Mouse (Mus musculus): ENCODE measurements around the gene Asl.

Asl gene

GRCm38 (mm10) chr5:130002301-130003146 lies 26.5 kb downstream of the Asl start, which contains the start of gene Gusb:
Gene Gusb (minus strand): TSS chr5:130003049.
- peak; percentile 89 for DNase-seq

GRCm38 (mm10) chr5:130001356-130001987 lies 27.6 kb downstream of the Asl start:
- DNase-seq = no peak

GRCm38 (mm10) chr5:130000735-130001134 lies 28.3 kb downstream of the Asl start:
- DNase-seq = no peak

GRCm38 (mm10) chr5:129999097-129999496 lies 29.9 kb downstream of the Asl start:
- DNase-seq = peak; percentile 77

GRCm38 (mm10) chr5:129997700-129998099 lies 31.3 kb downstream of the Asl start:
- DNase-seq = no peak

GRCm38 (mm10) chr5:129994989-129995388 lies 34.1 kb downstream of the Asl start:
- DNase-seq = no peak

- no peak for DNase-seq
Measured at GRCm38 (mm10) chr5:129993374-129993773, 35.7 kb downstream of the Asl start.

DNA sequence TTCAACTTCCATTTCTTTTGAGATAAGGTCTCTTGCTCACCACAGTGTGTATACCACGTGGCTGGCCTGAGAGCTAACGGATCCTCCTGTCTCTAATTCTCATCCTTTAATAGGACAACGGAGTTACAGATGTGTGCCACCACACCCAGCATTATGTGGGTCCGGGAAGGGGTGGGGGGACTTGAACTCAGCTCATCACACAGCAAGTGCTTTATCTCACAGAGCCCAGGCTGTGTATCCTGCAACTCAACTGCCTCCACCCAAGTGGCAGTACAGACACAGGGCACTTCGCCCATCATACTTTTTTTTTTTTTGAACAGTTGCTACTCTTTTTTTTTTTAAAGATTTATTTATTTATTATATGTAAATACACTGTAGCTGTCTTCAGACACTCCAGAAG lies 37.1 kb downstream of the Asl start:
- no peak for DNase-seq

GRCm38 (mm10) chr5:129989376-129989775 lies 39.7 kb downstream of the Asl start:
- DNase-seq = no peak

- no peak for DNase-seq
Measured at GRCm38 (mm10) chr5:129980216-129980615, 48.8 kb downstream of the Asl start.

DNA sequence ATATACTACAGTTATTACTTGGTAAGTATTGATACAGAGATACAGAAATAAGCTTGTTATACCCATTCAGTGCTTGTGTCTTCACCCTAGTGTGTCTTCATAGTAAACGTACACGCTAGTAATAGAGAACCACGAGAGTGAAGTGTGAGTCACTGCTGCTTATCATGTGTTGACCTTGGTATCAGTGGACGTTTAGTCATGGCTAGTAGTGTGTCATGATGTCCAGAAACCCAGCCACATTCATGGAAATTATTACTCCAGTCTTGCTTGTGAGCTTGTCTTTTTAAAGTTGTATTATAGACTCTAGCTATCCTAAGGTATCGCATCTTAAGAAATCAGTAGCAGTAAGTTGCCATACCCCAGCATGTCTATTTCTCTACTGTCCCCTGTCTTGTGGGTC lies 50.4 kb downstream of the Asl start:
- DNase-seq = no peak

DNA sequence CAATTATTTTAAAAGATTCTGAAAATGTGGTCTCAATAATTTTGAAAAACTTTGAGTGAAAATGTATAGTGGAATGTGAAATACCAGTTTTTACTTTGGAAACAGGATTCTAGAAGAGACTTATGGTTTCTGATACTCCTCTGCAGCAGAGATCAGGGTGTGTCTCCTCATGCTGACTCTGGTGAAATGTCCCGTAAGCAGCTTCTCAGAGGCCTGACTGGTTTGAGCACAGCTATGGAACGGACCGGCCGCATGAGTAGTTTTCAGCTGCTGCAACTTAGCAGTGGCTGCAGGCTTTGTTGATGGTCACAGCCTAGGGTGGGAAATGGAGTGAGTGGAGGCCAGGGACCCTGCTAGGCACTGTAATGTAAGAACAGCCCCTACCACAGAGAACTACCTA lies 51.3 kb downstream of the Asl start:
- no peak for DNase-seq

- DNase-seq = no peak
Measured at GRCm38 (mm10) chr5:129974866-129975311, 54.2 kb downstream of the Asl start.

DNA sequence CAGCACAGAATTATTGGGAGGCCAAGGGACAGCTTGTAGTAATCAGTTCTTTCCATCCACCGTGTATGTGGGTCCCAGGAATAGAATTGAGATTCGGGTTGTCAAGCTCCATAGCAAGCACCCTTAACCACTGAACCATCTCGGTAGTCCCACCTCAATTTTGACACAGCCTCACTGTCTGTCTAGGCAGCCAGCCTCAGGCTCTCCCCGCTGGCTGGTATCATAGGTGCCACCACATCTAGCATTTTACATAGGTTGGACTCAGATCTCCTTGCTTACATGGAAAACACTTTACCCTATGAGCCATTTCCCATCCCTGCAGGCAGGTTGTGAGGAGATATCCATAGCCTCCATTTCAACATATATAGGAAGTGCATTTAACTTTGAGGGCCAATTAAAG lies 54.7 kb downstream of the Asl start:
- DNase-seq = no peak

GRCm38 (mm10) chr5:129971491-129971890 lies 57.6 kb downstream of the Asl start:
- no peak for DNase-seq

DNA sequence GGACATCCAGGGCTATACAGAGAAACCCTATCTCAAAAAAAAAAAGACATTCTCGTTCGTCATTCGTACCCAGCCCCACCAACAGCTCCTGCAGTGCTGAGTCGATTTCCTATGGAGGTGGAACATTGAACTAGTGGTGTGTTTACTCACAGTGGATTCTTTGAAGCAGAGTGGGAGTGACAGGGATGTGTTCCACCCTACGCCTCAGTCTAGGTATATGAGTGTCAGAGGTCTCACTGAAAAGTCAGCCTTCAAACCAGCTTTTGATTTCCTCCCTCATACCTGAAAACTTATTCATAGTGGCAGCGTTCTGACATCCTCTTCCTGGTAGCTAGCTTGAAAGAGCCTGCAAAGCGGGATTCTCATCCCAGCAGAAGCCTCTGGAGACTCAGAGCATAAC lies 60.6 kb downstream of the Asl start:
- no peak for DNase-seq

- DNase-seq = no peak
Measured at GRCm38 (mm10) chr5:129966448-129966847, 62.6 kb downstream of the Asl start.

GRCm38 (mm10) chr5:129963224-129963623 lies 65.8 kb downstream of the Asl start:
- DNase-seq = no peak
